Mouse (Mus musculus) heart, postnatal 0 days (tissue): Measurements from ENCODE around the gene Uqcrq. TPM values are rescaled to one million over a fixed set of nuclear protein-coding genes. Genes with fewer than 3 reads are reported as not detected.

Experiments used
- ATAC-seq: fragments of 200-750 bp; cut with Nextera tagmentation; 2 replicates; pipeline ENCODE4 v1.8.0; 2017; ENCODE audit warnings: low read depth, moderate number of reproducible peaks, moderate library complexity; ENCODE audit not compliant: insufficient read depth
- DNase-seq: peaks from one replicate; pipeline ENCODE4 v3.0.0-alpha.2; 2016; ENCODE audit warnings: low spot score
- H3K27ac ChIP-seq: fragments of 300-500 bp; sonication (generic); 2 replicates; pipeline ENCODE4 v1.5.1; 2014; ENCODE audit warnings: low read depth, mild to moderate bottlenecking
- H3K27me3 ChIP-seq: fragments of 300-500 bp; sonication (generic); 2 replicates; pipeline ENCODE4 v1.6.1; 2014; ENCODE audit warnings: low read length, mixed read lengths; ENCODE audit not compliant: control insufficient read depth, insufficient read depth
- H3K36me3 ChIP-seq: fragments of 300-500 bp; sonication (generic); replicated peaks from 2 replicates; pipeline ENCODE4 v1.6.1; 2014; ENCODE audit warnings: low read length, mixed read lengths; ENCODE audit not compliant: control insufficient read depth, insufficient read depth
- H3K4me1 ChIP-seq: fragments of 300-500 bp; sonication (generic); 2 replicates; pipeline ENCODE4 v1.6.1; 2014; ENCODE audit warnings: antibody characterized with exemption; ENCODE audit not compliant: control insufficient read depth, insufficient read depth
- H3K4me2 ChIP-seq: fragments of 300-500 bp; sonication (generic); 2 replicates; pipeline ENCODE4 v1.6.1; 2014; ENCODE audit warnings: low read depth, mild to moderate bottlenecking, low read length, moderate library complexity
- H3K4me3 ChIP-seq: fragments of 300-500 bp; sonication (generic); 2 replicates; pipeline ENCODE4 v1.5.1; 2014; ENCODE audit warnings: low read depth, low read length
- H3K9ac ChIP-seq: fragments of 300-500 bp; sonication (generic); replicated peaks from 2 replicates; pipeline ENCODE4 v1.6.1; 2014; ENCODE audit warnings: low read depth, low read length, mixed read lengths
- H3K9me3 ChIP-seq: fragments of 300-500 bp; sonication (generic); replicated peaks from 2 replicates; pipeline ENCODE4 v1.6.1; 2016; ENCODE audit warnings: low read length; ENCODE audit not compliant: control insufficient read depth
- CTCF ChIP-seq: IDR thresholded peaks from 2 replicates; pipeline ENCODE4 v1.5.1; 2016; ENCODE audit warnings: antibody characterized with exemption, control low read depth, low read depth
- EP300 ChIP-seq: IDR thresholded peaks from 2 replicates; pipeline ENCODE4 v1.6.1; 2016; ENCODE audit warnings: antibody characterized with exemption, low read depth
- WGBS: fragments of 180-500 bp; shearing (Covaris S2); extraction: QIAGEN DNeasy Blood & Tissue Kit; methylation state at CpG from one replicate; pipeline ENCODE4 v1.1.7; 2014; 5-methylcytosine and 5-hydroxymethylcytosine counted together
- polyA plus RNA-seq: library from polyadenylated mRNA; unstranded; fragments of >200 nt; fragmentation: Nextera tagmentation; extraction: Ambion mirVana; gene quantifications from 2 replicates; pipeline ENCODE4 v1.2.1, GENCODE M21; 2015
- total RNA-seq: library from RNA; depleted of rRNA; stranded (reverse); fragments of >200 nt; gene quantifications from 2 replicates; pipeline ENCODE4 v1.2.3, GENCODE M21; 2014; ENCODE audit warnings: low replicate concordance

Uqcrq gene
- total and polyA plus RNA-seq, 2 experiments from 2014 or later = 76.4 to 3,062 TPM

DNA sequence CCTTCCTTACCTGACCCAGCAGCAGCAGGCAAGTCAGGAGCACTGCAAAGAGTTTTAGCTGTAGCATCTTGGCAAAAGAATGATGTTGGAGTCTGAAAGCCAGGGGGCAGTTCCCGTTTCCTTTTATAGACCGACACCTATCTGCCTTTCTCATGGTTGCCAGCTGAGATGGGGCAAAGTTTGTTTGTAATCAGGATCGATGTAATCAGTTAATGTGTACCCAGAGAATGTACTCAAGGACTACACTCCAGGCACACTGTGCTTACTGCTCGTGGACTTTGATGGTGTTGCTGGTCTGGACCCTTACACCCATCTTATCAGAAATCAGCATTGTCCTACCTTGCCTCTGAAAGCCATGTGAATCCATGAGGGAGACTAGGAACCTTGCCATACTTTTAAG is 7.6 kb downstream of the Uqcrq start, which contains the start of gene Leap2:
Leap2 (minus strand) TSS at position 135 of the 400 bp plus-strand sequence.
- ATAC-seq (no peak), DNase-seq (no peak)
- Histone ChIP-seq H3K4me1 (no peaks in the 10 kb centered on the region), H3K36me3 (peaks cover 29% of the 10 kb centered on the region), H3K4me2 (no peak within 1 kb of the TSS), H3K27me3 (no peaks in the 10 kb centered on the region), H3K9me3 (no peaks in the 10 kb centered on the region), H3K27ac (no peak within 1 kb of the TSS), H3K9ac (no peak within 1 kb of the TSS), H3K4me3 (no peak within 1 kb of the TSS)
- 48% methylated on average over 4 of the region's 4 CpGs for WGBS
- no peak for TF ChIP-seq CTCF
- TF ChIP-seq EP300 = no peak

DNA sequence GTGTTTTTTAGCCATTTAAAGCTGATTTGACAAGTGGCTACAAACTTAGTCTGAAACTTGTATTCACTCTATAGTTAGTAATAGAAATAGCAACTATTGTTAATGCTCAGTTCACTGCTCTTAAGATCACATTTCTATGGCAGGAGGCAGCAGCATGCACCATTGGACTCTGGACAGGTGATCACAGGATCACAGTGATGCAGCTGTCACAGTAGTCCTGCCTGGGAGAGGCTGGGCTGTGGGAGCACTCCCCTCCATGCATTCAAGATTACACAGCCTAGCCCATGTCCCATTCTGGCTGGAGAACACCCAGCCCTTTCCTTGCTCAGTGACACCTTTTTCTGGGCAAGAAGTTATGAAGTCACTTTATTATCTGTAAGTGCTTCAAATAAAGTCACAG is 12.6 kb downstream of the Uqcrq start:
- Histone ChIP-seq H3K9me3 (no peaks in the 10 kb centered on the region), H3K36me3 (peaks cover 75% of the 10 kb centered on the region), H3K27ac (no peak overlapping the region), H3K27me3 (no peaks in the 10 kb centered on the region), H3K4me2 (no peak overlapping the region), H3K4me1 (no peaks in the 10 kb centered on the region), H3K4me3 (no peak overlapping the region), H3K9ac (no peak overlapping the region)
- TF ChIP-seq EP300 (no peak), CTCF (no peak)
- ATAC-seq (no peak), DNase-seq (no peak)

DNA sequence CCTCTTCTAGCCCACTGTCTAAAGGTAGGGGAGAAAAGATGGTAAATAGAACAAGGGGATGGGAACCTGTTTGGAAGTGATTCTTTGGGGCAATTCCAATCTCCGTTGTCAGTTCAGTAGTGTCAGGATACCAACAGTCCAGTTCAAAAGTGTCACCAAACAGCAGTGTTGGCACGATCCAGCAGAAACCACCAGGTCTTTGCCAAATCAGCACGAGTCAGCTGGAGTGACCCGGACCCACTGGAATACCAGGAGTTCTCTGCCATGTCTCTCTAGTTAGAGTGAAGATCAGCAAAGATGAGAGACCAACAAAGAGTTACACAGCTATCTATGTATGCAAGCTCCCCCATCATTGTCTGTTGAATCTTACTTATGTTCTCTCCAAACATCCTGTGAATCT is 16.8 kb downstream of the Uqcrq start:
- Histone ChIP-seq H3K27me3 (no peaks in the 10 kb centered on the region), H3K9ac (no peak overlapping the region), H3K4me2 (no peak overlapping the region), H3K4me1 (no peaks in the 10 kb centered on the region), H3K36me3 (peaks cover 93% of the 10 kb centered on the region), H3K27ac (no peak overlapping the region), H3K4me3 (no peak overlapping the region), H3K9me3 (no peaks in the 10 kb centered on the region)
- 80% methylated on average over 4 of the region's 4 CpGs for WGBS
- DNase-seq (no peak), ATAC-seq (no peak)
- TF ChIP-seq CTCF (no peak), EP300 (no peak)

DNA sequence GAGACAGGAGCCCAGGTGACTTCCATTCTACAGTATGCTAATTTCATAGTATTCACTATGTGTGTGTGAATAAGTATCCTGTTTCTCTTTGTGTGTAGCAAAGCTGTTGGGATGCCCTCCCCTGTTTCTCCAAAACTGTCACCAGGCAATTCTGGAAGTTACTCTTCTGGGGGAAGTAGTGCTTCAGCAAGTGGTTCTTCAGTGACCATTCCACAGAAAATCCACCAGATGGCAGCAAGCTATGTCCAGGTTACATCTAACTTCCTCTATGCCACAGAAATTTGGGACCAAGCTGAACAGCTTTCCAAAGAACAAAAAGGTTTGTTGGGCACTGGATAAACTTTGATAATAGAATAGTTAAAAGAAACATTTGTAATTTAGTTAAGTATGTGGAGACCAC is 18.9 kb downstream of the Uqcrq start:
- ATAC-seq (no peak), DNase-seq (peak; percentile 24)
- Histone ChIP-seq H3K36me3 (peaks cover 92% of the 10 kb centered on the region), H3K4me1 (no peaks in the 10 kb centered on the region), H3K9me3 (no peaks in the 10 kb centered on the region), H3K4me3 (no peak overlapping the region), H3K27ac (no peak overlapping the region), H3K9ac (no peak overlapping the region), H3K4me2 (no peak overlapping the region), H3K27me3 (no peaks in the 10 kb centered on the region)
- TF ChIP-seq EP300 (no peak), CTCF (peak; percentile 62)

DNA sequence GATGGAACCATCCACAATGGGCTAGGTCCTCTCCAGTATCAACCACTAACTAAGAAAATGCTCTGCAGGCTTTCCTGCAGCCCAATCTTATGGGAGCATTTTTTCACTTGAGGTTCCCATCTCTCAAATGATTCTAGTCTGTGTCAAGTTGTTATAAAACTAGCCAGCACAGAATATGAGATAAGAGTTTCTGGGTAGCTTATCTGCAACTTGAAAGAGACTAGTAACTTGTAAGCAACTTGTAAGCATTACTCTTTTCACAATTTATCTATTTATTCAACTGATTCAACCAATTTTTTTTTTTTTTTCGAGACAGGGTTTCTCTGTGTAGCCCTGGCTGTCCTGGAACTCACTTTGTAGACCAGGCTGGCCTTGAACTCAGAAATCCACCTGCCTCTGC is 27.0 kb downstream of the Uqcrq start:
- Histone ChIP-seq H3K4me2 (no peak overlapping the region), H3K36me3 (peaks cover 90% of the 10 kb centered on the region), H3K27ac (no peak overlapping the region), H3K27me3 (no peaks in the 10 kb centered on the region), H3K4me3 (no peak overlapping the region), H3K4me1 (no peaks in the 10 kb centered on the region), H3K9ac (no peak overlapping the region), H3K9me3 (no peaks in the 10 kb centered on the region)
- no peak for TF ChIP-seq EP300
- no peak for TF ChIP-seq CTCF
- WGBS = 95% methylated on average over 1 of the region's 1 CpGs
- no peak for DNase-seq
- no peak for ATAC-seq

DNA sequence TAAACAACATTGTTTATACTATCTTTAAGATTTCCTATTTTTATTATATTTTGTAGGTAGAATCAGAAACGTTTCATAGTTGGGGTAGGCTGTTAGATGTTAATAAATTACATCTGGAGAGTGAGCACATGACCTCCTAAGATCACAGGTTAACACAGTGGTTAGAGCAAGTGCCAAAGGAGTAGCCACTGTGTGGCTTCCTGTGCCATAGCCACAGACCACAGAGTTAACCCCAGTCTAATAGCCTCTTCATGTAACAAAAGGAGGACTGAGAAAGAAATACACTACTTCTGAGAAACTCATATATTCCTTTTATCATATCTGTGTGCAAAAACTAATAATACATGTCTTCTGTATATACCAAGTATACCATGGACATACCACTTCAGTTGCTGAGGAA is 36.8 kb downstream of the Uqcrq start:
- Histone ChIP-seq H3K4me2 (no peak overlapping the region), H3K4me1 (no peaks in the 10 kb centered on the region), H3K36me3 (peaks cover 68% of the 10 kb centered on the region), H3K9me3 (no peaks in the 10 kb centered on the region), H3K27me3 (no peaks in the 10 kb centered on the region), H3K4me3 (no peak overlapping the region), H3K27ac (no peak overlapping the region), H3K9ac (no peak overlapping the region)
- no peak for ATAC-seq
- no peak for DNase-seq
- TF ChIP-seq CTCF (no peak), EP300 (no peak)
- WGBS = 85% methylated on average over 1 of the region's 1 CpGs
